Comparison of ENCODE assay signal across 34 mouse cellular contexts in the genomic region with DNA sequence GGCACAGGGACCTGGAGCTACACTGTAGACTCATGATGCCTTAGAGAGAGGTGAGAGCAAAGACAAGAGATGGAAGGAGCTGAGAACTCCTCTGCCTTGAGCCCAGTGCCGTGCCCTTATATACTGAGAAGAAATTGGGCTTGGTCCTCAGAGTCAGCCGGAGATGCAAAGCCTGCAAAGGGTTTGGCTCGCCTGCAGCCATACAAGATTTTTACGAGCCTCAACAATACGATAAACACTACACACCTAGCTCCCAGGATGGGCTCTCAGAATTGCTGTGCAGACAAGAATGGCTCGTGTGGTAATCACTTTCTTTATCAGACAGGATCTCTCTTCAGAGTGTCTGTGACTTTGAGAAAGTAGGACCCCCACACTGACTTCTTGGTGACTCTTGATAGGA. TPM values are rescaled to one million over a fixed set of nuclear protein-coding genes. Genes with fewer than 3 reads are reported as not detected.
DNase-seq lines count a peak whose midpoint lies in the region; ATAC-seq lines count a peak whose summit lies in the region.
"Had no signal": no experiment of that assay in that cellular context is flagged by ENCODE, and none has a peak within 500 bp of the region (broad histone marks: within the 10 kb centered on the region; RNA-seq: fewer than 3 reads in every experiment).

A gene (minus strand): TSS at position 101 of the 400 bp plus-strand sequence.

- peaks cover 3% of the 10 kb centered on the region; the same call in 1 of the 2 replicates for H3K4me1 ChIP-seq in hindbrain, embryonic 14.5 days (replicated peaks; ENCODE audit: control insufficient read depth, insufficient read depth, low read length)
- peaks cover 18% of the 10 kb centered on the region for H3K4me1 ChIP-seq in hindbrain, embryonic 10.5 days (replicated peaks)
- H3K4me1 ChIP-seq in midbrain, embryonic 15.5 days, result peaks cover 8% of the 10 kb centered on the region
- H3K4me1 ChIP-seq in midbrain, embryonic 13.5 days (replicated peaks), result peaks cover 9% of the 10 kb centered on the region
- peaks cover 10% of the 10 kb centered on the region for H3K4me1 ChIP-seq in embryonic facial prominence, embryonic 14.5 days (ENCODE audit: control insufficient read depth, insufficient read depth, low read length)
- peaks cover 16% of the 10 kb centered on the region for H3K4me1 ChIP-seq in neural tube, embryonic 15.5 days

- no peak within 1 kb of the TSS for H3K9ac ChIP-seq in hindbrain, embryonic 14.5 days
- no peak within 1 kb of the TSS for H3K9ac ChIP-seq in midbrain, embryonic 15.5 days
- H3K9ac ChIP-seq in midbrain, embryonic 13.5 days (replicated peaks), result no peak within 1 kb of the TSS
- no peak within 1 kb of the TSS for H3K9ac ChIP-seq in embryonic facial prominence, embryonic 14.5 days (ENCODE audit: low read depth, low read length)
- H3K9ac ChIP-seq in neural tube, embryonic 15.5 days (replicated peaks), result no peak within 1 kb of the TSS
- H3K9ac ChIP-seq: forebrain, embryonic 13.5 days; lung, embryonic 15.5 days; neural tube, embryonic 13.5 days had no signal

- intact Hi-C loops in gastrocnemius, postnatal 36 days (cut with DNase I), result no loop called here

- WGBS in hindbrain, embryonic 14.5 days, result 93% methylated on average over 6 of the region's 6 CpGs
- 87% methylated on average over 6 of the region's 6 CpGs for WGBS in hindbrain, embryonic 10.5 days
- WGBS in midbrain, embryonic 15.5 days, result 84% methylated on average over 6 of the region's 6 CpGs
- WGBS in midbrain, embryonic 13.5 days, result 81% methylated on average over 6 of the region's 6 CpGs
- 88% methylated on average over 6 of the region's 6 CpGs for WGBS in embryonic facial prominence, embryonic 14.5 days
- 83% methylated on average over 6 of the region's 6 CpGs for WGBS in neural tube, embryonic 15.5 days

- DNase-seq in hindbrain, embryonic 14.5 days (ENCODE audit: low spot score), result no peak
- DNase-seq in hindbrain, embryonic 10.5 days (ENCODE audit: low spot score), result no peak
- DNase-seq in embryonic facial prominence, embryonic 14.5 days (ENCODE audit: low spot score), result no peak
- DNase-seq in gastrocnemius, postnatal 36 days, result no peak
- DNase-seq: adrenal gland, postnatal 10 days; cerebellum, adult 11-12 months; cerebellum, adult 9-11 months; embryo, embryonic 11 days; gastrocnemius, postnatal 25 days; heart, adult 18-20 months; heart, postnatal 36 days; kidney, adult 2 months; kidney, postnatal 36 days; left cerebral cortex, postnatal 4 days; midbrain, embryonic 14.5 days; retina, postnatal 1 day; right cerebral cortex, postnatal 14 days had no signal

- H3K27ac ChIP-seq in hindbrain, embryonic 14.5 days, result no peak within 1 kb of the TSS
- H3K27ac ChIP-seq in hindbrain, embryonic 10.5 days, result no peak within 1 kb of the TSS
- no peak within 1 kb of the TSS for H3K27ac ChIP-seq in midbrain, embryonic 15.5 days
- H3K27ac ChIP-seq in midbrain, embryonic 13.5 days, result no peak within 1 kb of the TSS
- no peak within 1 kb of the TSS for H3K27ac ChIP-seq in embryonic facial prominence, embryonic 14.5 days (replicated peaks; ENCODE audit: low read depth, low read length)
- H3K27ac ChIP-seq in neural tube, embryonic 15.5 days (replicated peaks), result no peak within 1 kb of the TSS
- H3K27ac ChIP-seq: forebrain, embryonic 13.5 days; layer of hippocampus, adult 2 months; lung, embryonic 15.5 days; neural tube, embryonic 13.5 days had no signal

- no peaks in the 10 kb centered on the region for H3K27me3 ChIP-seq in hindbrain, embryonic 14.5 days (ENCODE audit: control insufficient read depth, insufficient read depth, low read length)
- peaks cover 44% of the 10 kb centered on the region for H3K27me3 ChIP-seq in hindbrain, embryonic 10.5 days (ENCODE audit: insufficient read depth, poor library complexity, severe bottlenecking)
- no peaks in the 10 kb centered on the region for H3K27me3 ChIP-seq in midbrain, embryonic 15.5 days (replicated peaks)
- peaks cover 9% of the 10 kb centered on the region; the same call in 1 of the 2 replicates for H3K27me3 ChIP-seq in midbrain, embryonic 13.5 days
- peaks cover 14% of the 10 kb centered on the region for H3K27me3 ChIP-seq in embryonic facial prominence, embryonic 14.5 days (replicated peaks; ENCODE audit: control insufficient read depth, insufficient read depth, low read length)
- H3K27me3 ChIP-seq in neural tube, embryonic 15.5 days (replicated peaks), result peaks cover 11% of the 10 kb centered on the region; the same call in 1 of the 2 replicates

- no peak for ATAC-seq in hindbrain, embryonic 14.5 days (ENCODE audit: low FRiP score)
- no peak for ATAC-seq in midbrain, embryonic 15.5 days (replicated peaks)
- no peak for ATAC-seq in midbrain, embryonic 13.5 days
- ATAC-seq in embryonic facial prominence, embryonic 14.5 days (ENCODE audit: low read depth), result no peak
- ATAC-seq in neural tube, embryonic 15.5 days (ENCODE audit: low FRiP score), result no peak
- ATAC-seq: forebrain, embryonic 13.5 days; inflammation-experienced regulatory T-cells, adult 6 months; Patski had no signal

- H3K36me3 ChIP-seq in hindbrain, embryonic 14.5 days (replicated peaks; ENCODE audit: control insufficient read depth, insufficient read depth), result no peaks in the 10 kb centered on the region
- H3K36me3 ChIP-seq in hindbrain, embryonic 10.5 days, result no peaks in the 10 kb centered on the region
- H3K36me3 ChIP-seq in midbrain, embryonic 15.5 days (replicated peaks), result no peaks in the 10 kb centered on the region
- no peaks in the 10 kb centered on the region for H3K36me3 ChIP-seq in midbrain, embryonic 13.5 days
- H3K36me3 ChIP-seq in embryonic facial prominence, embryonic 14.5 days (ENCODE audit: control insufficient read depth, insufficient read depth, low read length), result no peaks in the 10 kb centered on the region
- no peaks in the 10 kb centered on the region for H3K36me3 ChIP-seq in neural tube, embryonic 15.5 days
- H3K36me3 ChIP-seq: lung, embryonic 15.5 days; neural tube, embryonic 13.5 days had no signal

- no peak within 1 kb of the TSS for H3K4me3 ChIP-seq in hindbrain, embryonic 14.5 days (replicated peaks; ENCODE audit: low read length)
- H3K4me3 ChIP-seq in hindbrain, embryonic 10.5 days, result no peak within 1 kb of the TSS
- no peak within 1 kb of the TSS for H3K4me3 ChIP-seq in midbrain, embryonic 15.5 days
- H3K4me3 ChIP-seq in midbrain, embryonic 13.5 days (replicated peaks), result no peak within 1 kb of the TSS
- H3K4me3 ChIP-seq in embryonic facial prominence, embryonic 14.5 days (ENCODE audit: low read depth, low read length), result no peak within 1 kb of the TSS
- no peak within 1 kb of the TSS for H3K4me3 ChIP-seq in neural tube, embryonic 15.5 days (replicated peaks)
- H3K4me3 ChIP-seq: forebrain, embryonic 13.5 days; layer of hippocampus, adult 2 months; lung, embryonic 15.5 days; myocyte; neural tube, embryonic 13.5 days had no signal

- no peaks in the 10 kb centered on the region for H3K9me3 ChIP-seq in hindbrain, embryonic 14.5 days (ENCODE audit: control insufficient read depth, low read length)
- H3K9me3 ChIP-seq in hindbrain, embryonic 10.5 days, result no peaks in the 10 kb centered on the region
- H3K9me3 ChIP-seq in midbrain, embryonic 15.5 days, result no peaks in the 10 kb centered on the region
- no peaks in the 10 kb centered on the region for H3K9me3 ChIP-seq in midbrain, embryonic 13.5 days
- H3K9me3 ChIP-seq in embryonic facial prominence, embryonic 14.5 days (ENCODE audit: control insufficient read depth, low read length), result no peaks in the 10 kb centered on the region
- H3K9me3 ChIP-seq in neural tube, embryonic 15.5 days (replicated peaks), result no peaks in the 10 kb centered on the region
- H3K9me3 ChIP-seq: forebrain, embryonic 13.5 days; lung, embryonic 15.5 days; neural tube, embryonic 13.5 days had no signal

- no peak within 1 kb of the TSS for H3K4me2 ChIP-seq in hindbrain, embryonic 14.5 days (replicated peaks)
- H3K4me2 ChIP-seq in midbrain, embryonic 15.5 days, result no peak within 1 kb of the TSS
- H3K4me2 ChIP-seq in midbrain, embryonic 13.5 days (replicated peaks), result no peak within 1 kb of the TSS
- H3K4me2 ChIP-seq in embryonic facial prominence, embryonic 14.5 days (ENCODE audit: low read depth, low read length), result no peak within 1 kb of the TSS
- H3K4me2 ChIP-seq in neural tube, embryonic 15.5 days, result no peak within 1 kb of the TSS
- H3K4me2 ChIP-seq: forebrain, embryonic 13.5 days; heart, embryonic 11.5 days; liver, embryonic 11.5 days; lung, embryonic 15.5 days; neural tube, embryonic 13.5 days had no signal

RNA-seq across cellular contexts. Expression of the gene that starts here (rescaled TPM):
- polyA plus RNA-seq in hindbrain, embryonic 14.5 days (2014; fragmentation: Nextera tagmentation; extraction: Ambion mirVana), result 11.9 and 12.2 TPM in 2 replicates
- 0.83 and 2.0 TPM in 2 replicates for polyA plus RNA-seq in hindbrain, embryonic 10.5 days (2016; fragmentation: Nextera tagmentation; extraction: Ambion mirVana)
- polyA plus RNA-seq in midbrain, embryonic 15.5 days (2015; fragmentation: Nextera tagmentation; extraction: Ambion mirVana), result 12.3 and 12.8 TPM in 2 replicates
- polyA plus RNA-seq in midbrain, embryonic 13.5 days (2015; fragmentation: Nextera tagmentation; extraction: Ambion mirVana), result 4.2 and 4.7 TPM in 2 replicates
- 67.2 and 111 TPM in 2 replicates for polyA plus RNA-seq in embryonic facial prominence, embryonic 14.5 days (2014; fragmentation: Nextera tagmentation; extraction: Ambion mirVana)
- 11.9 and 16.9 TPM in 2 replicates for polyA plus RNA-seq in neural tube, embryonic 15.5 days (2015; fragmentation: Nextera tagmentation; extraction: Ambion mirVana)
- not detected for total RNA-seq in gastrocnemius, postnatal 36 days (2021)
- total RNA-seq: gastrocnemius, adult 18-20 months; gastrocnemius, postnatal 25 days; heart, adult 18-20 months; heart, postnatal 36 days; megakaryocyte, adult 5-6 weeks; MEL had no signal
- polyA plus RNA-seq: inflammation-experienced regulatory T-cells, adult 6 months; liver, embryonic 16.5 days; myocyte; Patski; small intestine, adult 2 months had no signal
